Mouse (Mus musculus): Measurements from ENCODE around the gene Itgb2. TPM values are rescaled to one million over a fixed set of nuclear protein-coding genes. Genes with fewer than 3 reads are reported as not detected.
A peak's percentile ranks its signal among the peaks of the same experiment; 100 is the strongest.

Itgb2 gene
- polyA plus RNA-seq, 2 experiments, result 8.7 to 11.1 TPM

DNA sequence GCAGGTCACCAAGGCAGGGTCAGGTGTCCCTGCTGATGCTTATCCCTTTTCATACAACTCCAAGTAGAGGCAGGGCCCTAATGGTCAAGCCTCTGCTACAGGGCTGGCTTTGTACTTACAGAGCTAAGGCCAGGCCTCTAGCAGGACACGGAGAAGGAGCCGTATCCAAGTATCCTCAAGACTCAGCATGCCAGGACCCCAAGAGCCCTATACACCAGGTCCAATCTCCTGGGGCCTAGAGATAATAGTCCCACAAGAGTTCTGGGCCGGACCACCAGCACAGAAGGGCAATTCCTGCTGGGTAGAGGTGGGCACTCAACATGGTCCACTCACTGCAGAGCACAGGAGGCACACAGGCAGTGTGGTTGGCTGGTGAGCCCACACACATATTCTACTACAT lies 21.3 kb upstream of the Itgb2 start:
- TF ChIP-seq CTCF (IDR thresholded peaks at IDR 0.05; ENCODE audit: low read depth), result no peak
- no peak for TF ChIP-seq EP300 (IDR thresholded peaks at IDR 0.05; ENCODE audit: low read depth)
- ATAC-seq (ENCODE audit: insufficient read depth) (no peak), DNase-seq (ENCODE audit: low read depth in 3 of 3, low spot score in 3 of 3) (no peak)
- H3K4me1 ChIP-seq (replicated peaks; ENCODE audit: control insufficient read depth in 2 of 2, insufficient read depth in 2 of 2, low read length in 1 of 2), result peaks cover 2 to 11% of the 10 kb centered on the region in 2 experiments; a peak in 3 of 4 replicates
- H3K27me3 ChIP-seq (ENCODE audit: control insufficient read depth, insufficient read depth, low read length), result no peaks in the 10 kb centered on the region
- H3K27ac ChIP-seq, result no peak overlapping the region
- no peak overlapping the region for H3K9ac ChIP-seq (replicated peaks)
- no peak overlapping the region for H3K4me2 ChIP-seq (ENCODE audit: low read depth)
- WGBS (ENCODE audit: insufficient replicate concordance), result 87% methylated on average over 3 of the region's 3 CpGs
- H3K4me3 ChIP-seq (ENCODE audit: insufficient read depth in 1 of 2, low read depth in 2 of 2, low read length in 2 of 2), result no peak overlapping the region
- H3K9me3 ChIP-seq (ENCODE audit: control insufficient read depth, low read length), result no peaks in the 10 kb centered on the region
- H3K36me3 ChIP-seq (replicated peaks; ENCODE audit: control insufficient read depth, insufficient read depth, low read depth), result peaks cover 13% of the 10 kb centered on the region

DNA sequence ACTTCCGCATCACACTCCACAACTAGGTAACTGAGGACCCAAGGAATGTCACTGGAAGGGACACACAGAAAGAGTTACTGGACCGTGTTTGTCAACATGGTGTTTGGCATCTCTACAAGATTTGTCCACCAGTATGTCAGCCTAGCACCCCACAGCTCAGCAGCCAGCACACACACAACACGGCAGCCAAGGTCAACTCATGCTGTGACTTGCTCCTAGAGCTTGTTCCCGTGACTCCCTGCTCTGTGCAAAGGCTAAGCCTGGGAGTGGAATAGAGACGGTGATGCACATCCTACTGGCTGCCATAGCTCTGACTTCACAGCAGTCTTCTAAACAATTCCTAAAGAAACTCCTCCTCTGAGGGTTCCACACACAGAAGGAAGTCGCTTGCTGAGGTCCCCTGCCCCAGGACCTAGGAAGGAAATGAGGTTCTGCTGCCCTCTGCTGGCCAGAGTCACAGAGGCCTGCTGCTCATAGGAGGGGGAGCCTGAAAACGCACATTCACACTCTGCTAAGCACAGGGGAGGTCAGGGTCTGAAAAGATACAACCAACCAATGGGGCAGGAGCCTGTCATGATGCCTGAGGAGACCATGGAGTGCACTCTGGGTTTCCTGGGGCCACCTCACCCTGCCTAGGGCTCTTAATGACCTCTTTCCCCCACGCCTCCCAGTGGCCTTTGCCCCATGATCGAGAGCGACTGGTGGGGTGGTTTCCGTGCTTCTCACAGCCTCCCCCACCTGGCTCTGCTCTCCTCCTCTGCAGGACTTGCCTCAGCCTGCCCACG lies 20.5 kb upstream of the Itgb2 start:
- Histone ChIP-seq H3K4me2 (ENCODE audit: low read depth) (no peak overlapping the region; the same call in 1 of the 2 replicates), H3K27me3 (ENCODE audit: control insufficient read depth, insufficient read depth, low read length) (no peaks in the 10 kb centered on the region), H3K9ac (replicated peaks) (no peak overlapping the region), H3K9me3 (ENCODE audit: control insufficient read depth, low read length) (no peaks in the 10 kb centered on the region), H3K36me3 (replicated peaks; ENCODE audit: control insufficient read depth, insufficient read depth, low read depth) (peaks cover 15% of the 10 kb centered on the region), H3K27ac (no peak overlapping the region), H3K4me1 (replicated peaks; ENCODE audit: control insufficient read depth in 2 of 2, insufficient read depth in 2 of 2, low read length in 1 of 2) (peaks cover 5 to 14% of the 10 kb centered on the region in 2 experiments), H3K4me3 (ENCODE audit: insufficient read depth in 1 of 2, low read depth in 2 of 2, low read length in 2 of 2) (no peak overlapping the region)
- ATAC-seq (ENCODE audit: insufficient read depth), result peak; percentile 72
- 51% methylated on average over 12 of the region's 12 CpGs for WGBS (ENCODE audit: insufficient replicate concordance)
- no peak for TF ChIP-seq EP300 (IDR thresholded peaks at IDR 0.05; ENCODE audit: low read depth)
- TF ChIP-seq CTCF (IDR thresholded peaks at IDR 0.05; ENCODE audit: low read depth), result peak; percentile 95
- DNase-seq (ENCODE audit: low read depth in 3 of 3, low spot score in 3 of 3), result peak; percentile 48 to 51 (median 50)

- TF ChIP-seq CTCF (IDR thresholded peaks at IDR 0.05; ENCODE audit: low read depth) (no peak), EP300 (IDR thresholded peaks at IDR 0.05; ENCODE audit: low read depth) (no peak)
- H3K4me3 ChIP-seq (ENCODE audit: insufficient read depth in 1 of 2, low read depth in 2 of 2, low read length in 2 of 2), result no peak overlapping the region
- no peaks in the 10 kb centered on the region for H3K27me3 ChIP-seq (ENCODE audit: control insufficient read depth, insufficient read depth, low read length)
- WGBS (ENCODE audit: insufficient replicate concordance), result 71% methylated on average over 15 of the region's 15 CpGs
- DNase-seq (ENCODE audit: low read depth in 3 of 3, low spot score in 3 of 3) (no peak), ATAC-seq (ENCODE audit: insufficient read depth) (peak; percentile 9; the same call in 1 of the 2 replicates)
- H3K9me3 ChIP-seq (ENCODE audit: control insufficient read depth, low read length), result no peaks in the 10 kb centered on the region
- H3K36me3 ChIP-seq (replicated peaks; ENCODE audit: control insufficient read depth, insufficient read depth, low read depth), result peaks cover 15% of the 10 kb centered on the region
- H3K4me1 ChIP-seq (replicated peaks; ENCODE audit: control insufficient read depth in 2 of 2, insufficient read depth in 2 of 2, low read length in 1 of 2), result peaks cover 9 to 18% of the 10 kb centered on the region in 2 experiments
- H3K9ac ChIP-seq (replicated peaks), result peak overlapping the region; percentile 18; the same call in 1 of the 2 replicates
- H3K4me2 ChIP-seq (ENCODE audit: low read depth), result peak overlapping the region; percentile 15; the same call in 1 of the 2 replicates
- H3K27ac ChIP-seq, result no peak overlapping the region; the same call in 1 of the 2 replicates
These were observed 19.6 kb upstream of the Itgb2 start for GRCm38 (mm10) chr10:77510225-77510982.

DNA sequence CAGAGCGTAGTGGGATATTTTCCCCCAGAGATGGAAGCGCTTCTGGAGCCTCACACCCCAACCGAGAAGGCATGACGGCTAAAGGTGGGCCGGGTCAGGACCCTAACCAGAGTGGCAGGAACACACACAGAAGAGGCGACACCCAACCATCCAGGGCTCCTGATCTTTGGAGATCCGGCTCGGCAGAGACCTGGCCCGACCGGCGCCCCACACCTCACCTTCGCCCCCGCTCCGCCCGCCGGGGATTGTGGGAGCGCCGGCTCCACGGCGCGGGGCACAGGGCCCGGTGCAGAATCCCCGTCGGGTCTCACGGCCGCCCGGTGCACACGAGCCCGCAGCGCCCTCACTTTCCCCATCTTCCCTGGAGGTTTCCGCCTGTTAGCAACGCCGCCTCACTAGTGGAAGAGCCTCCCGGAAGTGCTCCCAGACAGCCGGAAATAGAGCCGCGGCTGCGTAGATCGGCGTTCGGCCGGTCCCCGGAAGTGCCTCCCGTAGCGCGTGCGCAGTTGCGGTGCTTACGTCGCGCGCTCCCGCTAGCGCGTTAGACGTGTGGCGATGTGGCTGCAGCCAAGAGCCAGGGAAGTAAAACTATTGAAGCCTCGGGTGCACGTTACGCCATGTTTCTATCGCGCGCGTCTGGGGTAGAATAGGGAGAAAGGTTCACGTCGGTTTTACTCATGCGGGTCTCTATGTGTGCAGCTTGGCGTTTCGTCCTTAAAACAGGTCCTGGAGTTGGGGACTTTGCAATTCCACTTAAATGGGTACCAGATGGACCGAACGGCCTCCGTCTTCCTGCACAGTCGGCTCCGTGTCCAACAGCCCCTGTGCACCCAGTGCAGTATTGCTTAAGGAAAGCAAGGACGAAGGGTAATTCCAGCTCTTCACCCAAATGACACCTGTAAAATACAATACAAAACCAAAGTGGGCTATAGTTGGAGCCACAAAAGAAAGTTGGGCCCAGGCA lies 14.4 kb upstream of the Itgb2 start, which contains the start of gene Fam207a:
Fam207a (minus strand) TSS at position 401 of the 964 bp plus-strand sequence.
- TF ChIP-seq EP300 (IDR thresholded peaks at IDR 0.05; ENCODE audit: low read depth), result no peak
- 0 out of 2 replicates have a peak, but pooled peaks have one; percentile 6 for TF ChIP-seq CTCF (IDR thresholded peaks at IDR 0.05; ENCODE audit: low read depth)
- WGBS (ENCODE audit: insufficient replicate concordance), result 1% methylated on average over 73 of the region's 75 CpGs

More for the DNA sequence above, 14.4 kb upstream of the Itgb2 start, which contains the start of gene Fam207a:
- peaks cover 12 to 19% of the 10 kb centered on the region in 2 experiments for H3K4me1 ChIP-seq (replicated peaks; ENCODE audit: control insufficient read depth in 2 of 2, insufficient read depth in 2 of 2, low read length in 1 of 2)
- no peaks in the 10 kb centered on the region for H3K27me3 ChIP-seq (ENCODE audit: control insufficient read depth, insufficient read depth, low read length)
- peak within 1 kb of the TSS; percentile 71 for H3K4me2 ChIP-seq (ENCODE audit: low read depth)
- H3K9ac ChIP-seq (replicated peaks), result peak within 1 kb of the TSS; percentile 89
- H3K9me3 ChIP-seq (ENCODE audit: control insufficient read depth, low read length), result no peaks in the 10 kb centered on the region
- H3K4me3 ChIP-seq (ENCODE audit: insufficient read depth in 1 of 2, low read depth in 2 of 2, low read length in 2 of 2), result peak within 1 kb of the TSS; percentile 86 to 97
- peaks cover 9% of the 10 kb centered on the region for H3K36me3 ChIP-seq (replicated peaks; ENCODE audit: control insufficient read depth, insufficient read depth, low read depth)
- DNase-seq (ENCODE audit: low read depth in 3 of 3, low spot score in 3 of 3), result peak; percentile 89 to 90 (median 89)
- H3K27ac ChIP-seq, result peak within 1 kb of the TSS; percentile 62
- peak; percentile 92 for ATAC-seq (ENCODE audit: insufficient read depth)
